Mouse (Mus musculus) mammary gland, adult 2 months (tissue): ENCODE results near the gene Olfr574. TPM values are rescaled to one million over a fixed set of nuclear protein-coding genes. Genes with fewer than 3 reads are reported as not detected.

ENCODE experiments used
- polyA plus RNA-seq: library from polyadenylated mRNA; depleted of rRNA; stranded (reverse); fragments of >200 nt; gene quantifications from 2 replicates; pipeline ENCODE4 v1.2.3, GENCODE M21; 2012; ENCODE audit warnings: low replicate concordance; rRNA removed

The Olfr574 gene
- polyA plus RNA-seq = not detected in 2 replicates

GRCm38 (mm10) chr7:102948167-102948566 is at the start of gene Olfr574:
TSS of gene Olfr574 (plus strand) at chr7:102948467.

GRCm38 (mm10) chr7:102917032-102917875 is 31.0 kb upstream of the Olfr574 start, which contains the start of gene Olfr571:
TSS of gene Olfr571 (minus strand) at chr7:102917536.

GRCm38 (mm10) chr7:102924109-102924508 is 24.2 kb upstream of the Olfr574 start, which contains the start of gene Olfr572:
TSS of gene Olfr572 (plus strand) at chr7:102924409.

GRCm38 (mm10) chr7:102942475-102942874 is 5.8 kb upstream of the Olfr574 start, which contains the start of gene Olfr573-ps1:
TSS of gene Olfr573-ps1 (minus strand) at chr7:102942575.

GRCm38 (mm10) chr7:102958593-102958992 is 10.3 kb downstream of the Olfr574 start, which contains the start of gene Olfr575:
TSS of gene Olfr575 (minus strand) at chr7:102958775.

GRCm38 (mm10) chr7:102962360-102962759 is 14.1 kb downstream of the Olfr574 start, which contains the start of gene Olfr576:
TSS of gene Olfr576 (plus strand) at chr7:102962660.

GRCm38 (mm10) chr7:102975843-102976242 is 27.6 kb downstream of the Olfr574 start, which contains the start of gene Olfr577:
TSS of gene Olfr577 (minus strand) at chr7:102975943.

GRCm38 (mm10) chr7:102989224-102989623 is 41.0 kb downstream of the Olfr574 start, which contains the start of gene Olfr578:
TSS of gene Olfr578 (minus strand) at chr7:102989324.

Other genes starting within 250 kb of the Olfr574 start
- 2.3 and 6.1 TPM in 2 replicates for gene Olfr558, start 246.3 kb upstream of the Olfr574 start, polyA plus RNA-seq
- gene Olfr33, start 229.4 kb upstream of the Olfr574 start, polyA plus RNA-seq = 0.33 TPM in 1 of 2 replicates, not detected in the other
- not detected in 2 replicates for gene Olfr559, start 221.0 kb upstream of the Olfr574 start, polyA plus RNA-seq
- 0.09 TPM in 1 of 2 replicates, not detected in the other for gene Olfr560, start 189.1 kb upstream of the Olfr574 start, polyA plus RNA-seq
- gene Olfr78, start 189.0 kb upstream of the Olfr574 start, polyA plus RNA-seq = 3.2 and 8.0 TPM in 2 replicates
- 0.11 TPM in 1 of 2 replicates, not detected in the other for gene Olfr561, start 177.2 kb upstream of the Olfr574 start, polyA plus RNA-seq
- not detected in 2 replicates for gene Olfr564, start 145.0 kb upstream of the Olfr574 start, polyA plus RNA-seq
- not detected in 2 replicates for gene Olfr566, start 89.7 kb upstream of the Olfr574 start, polyA plus RNA-seq
- not detected in 2 replicates for gene Olfr568, start 71.3 kb upstream of the Olfr574 start, polyA plus RNA-seq
- gene Olfr569, start 57.6 kb upstream of the Olfr574 start, polyA plus RNA-seq = not detected in 2 replicates
- not detected in 2 replicates for gene Olfr570, start 53.9 kb upstream of the Olfr574 start, polyA plus RNA-seq
- not detected in 2 replicates for gene Olfr571, start 30.9 kb upstream of the Olfr574 start, polyA plus RNA-seq
- gene Olfr572, start 24.1 kb upstream of the Olfr574 start, polyA plus RNA-seq = not detected in 2 replicates
- gene Olfr573-ps1, start 5.9 kb upstream of the Olfr574 start, polyA plus RNA-seq = not detected in 2 replicates
- gene Olfr575, start 10.3 kb downstream of the Olfr574 start, polyA plus RNA-seq = not detected in 2 replicates
- not detected in 2 replicates for gene Olfr576, start 14.2 kb downstream of the Olfr574 start, polyA plus RNA-seq
- not detected in 2 replicates for gene Olfr577, start 27.5 kb downstream of the Olfr574 start, polyA plus RNA-seq
- gene Olfr578, start 40.9 kb downstream of the Olfr574 start, polyA plus RNA-seq = not detected in 2 replicates
- gene Olfr582, start 89.6 kb downstream of the Olfr574 start, polyA plus RNA-seq = not detected in 2 replicates
- not detected in 2 replicates for gene Olfr583, start 102.8 kb downstream of the Olfr574 start, polyA plus RNA-seq
- not detected in 2 replicates for gene Olfr584, start 133.4 kb downstream of the Olfr574 start, polyA plus RNA-seq
- gene Olfr585, start 149.3 kb downstream of the Olfr574 start, polyA plus RNA-seq = not detected in 2 replicates
- gene Olfr586, start 177.2 kb downstream of the Olfr574 start, polyA plus RNA-seq = not detected in 2 replicates
- gene Olfr588-ps1, start 192.4 kb downstream of the Olfr574 start, polyA plus RNA-seq = not detected in 2 replicates
- not detected in 2 replicates for gene Olfr589, start 207.9 kb downstream of the Olfr574 start, polyA plus RNA-seq
- not detected in 2 replicates for gene Olfr591, start 229.9 kb downstream of the Olfr574 start, polyA plus RNA-seq
- gene Olfr592, start 236.3 kb downstream of the Olfr574 start, polyA plus RNA-seq = not detected in 2 replicates